In genomic region chr2:59612733-59613473, GRCm38 (mm10) we compare ENCODE assay signal across 9 mouse cellular contexts. TPM values are rescaled to one million over a fixed set of nuclear protein-coding genes. Genes with fewer than 3 reads are reported as not detected.
DNase-seq lines count a peak whose midpoint lies in the region; ATAC-seq and TF ChIP-seq lines count a peak whose summit lies in the region.
"Had no signal": no experiment of that assay in that cellular context is flagged by ENCODE, and none has a peak within 500 bp of the region (broad histone marks: within the 10 kb centered on the region; RNA-seq: fewer than 3 reads in every experiment).

No protein-coding gene starts in this region.

- no peak for DNase-seq in layer of hippocampus, adult 2 months (ENCODE audit: low spot score in 2 of 2)
- DNase-seq in layer of hippocampus, postnatal 14 days (ENCODE audit: low spot score in 2 of 2): no peak
- peak; percentile 40 to 44 for DNase-seq in urinary bladder, postnatal 36 days (ENCODE audit: low spot score in 2 of 2)

- no peak for ATAC-seq in forebrain, embryonic 13.5 days
- peak; percentile 24; the same call in 1 of the 2 replicates for ATAC-seq in hindbrain, embryonic 16.5 days
- ATAC-seq in limb, embryonic 13.5 days (ENCODE audit: low FRiP score, low read depth): no peak
- peak; percentile 41 for ATAC-seq in midbrain, embryonic 15.5 days (replicated peaks)

- no peak for TF ChIP-seq POLR2A in bone marrow, adult 2 months (IDR thresholded peaks at IDR 0.05; ENCODE audit: borderline replicate concordance, control insufficient read depth, low read depth, low read length)

- H3K4me2 ChIP-seq in forebrain, embryonic 13.5 days: peak overlapping the region; percentile 96
- peak overlapping the region; percentile 92 for H3K4me2 ChIP-seq in hindbrain, embryonic 16.5 days (ENCODE audit: low read length)
- peak overlapping the region; percentile 86 for H3K4me2 ChIP-seq in limb, embryonic 13.5 days (replicated peaks)
- peak overlapping the region; percentile 100 for H3K4me2 ChIP-seq in midbrain, embryonic 15.5 days

- no peaks in the 10 kb centered on the region for H3K36me3 ChIP-seq in forebrain, embryonic 13.5 days (ENCODE audit: poor library complexity, severe bottlenecking)
- no peaks in the 10 kb centered on the region for H3K36me3 ChIP-seq in hindbrain, embryonic 16.5 days (ENCODE audit: control insufficient read depth, insufficient read depth, low read length)
- H3K36me3 ChIP-seq in limb, embryonic 13.5 days: no peaks in the 10 kb centered on the region
- H3K36me3 ChIP-seq in midbrain, embryonic 15.5 days (replicated peaks): no peaks in the 10 kb centered on the region

- peak overlapping the region; percentile 95 for H3K27ac ChIP-seq in layer of hippocampus, adult 2 months
- H3K27ac ChIP-seq in bone marrow, adult 2 months (ENCODE audit: control insufficient read depth, insufficient read depth, low read depth, low read length, poor library complexity): no peak overlapping the region
- peak overlapping the region; percentile 87 for H3K27ac ChIP-seq in forebrain, embryonic 13.5 days
- peak overlapping the region; percentile 78 for H3K27ac ChIP-seq in hindbrain, embryonic 16.5 days (ENCODE audit: low read depth, low read length)
- H3K27ac ChIP-seq in limb, embryonic 13.5 days: peak overlapping the region; percentile 97
- H3K27ac ChIP-seq in midbrain, embryonic 15.5 days: no peak overlapping the region

- TF ChIP-seq CTCF in layer of hippocampus, adult 2 months (conservative IDR thresholded peaks at IDR 0.05): peak; percentile 39
- no peak for TF ChIP-seq CTCF in bone marrow, adult 2 months (IDR thresholded peaks at IDR 0.05; ENCODE audit: control insufficient read depth, insufficient read depth, low read length)

- H3K9ac ChIP-seq in forebrain, embryonic 13.5 days: peak overlapping the region; percentile 91
- peak overlapping the region; percentile 82 for H3K9ac ChIP-seq in hindbrain, embryonic 16.5 days (ENCODE audit: low read depth, low read length)
- peak overlapping the region; percentile 96 for H3K9ac ChIP-seq in limb, embryonic 13.5 days
- peak overlapping the region; percentile 43 for H3K9ac ChIP-seq in midbrain, embryonic 15.5 days

- H3K27me3 ChIP-seq in forebrain, embryonic 13.5 days: no peaks in the 10 kb centered on the region
- no peaks in the 10 kb centered on the region; the same call in 1 of the 2 replicates for H3K27me3 ChIP-seq in hindbrain, embryonic 16.5 days (replicated peaks; ENCODE audit: control insufficient read depth, insufficient read depth, low read length)
- no peaks in the 10 kb centered on the region for H3K27me3 ChIP-seq in limb, embryonic 13.5 days
- peaks cover 33% of the 10 kb centered on the region for H3K27me3 ChIP-seq in midbrain, embryonic 15.5 days (replicated peaks)
- H3K27me3 ChIP-seq: Patski had no signal

- H3K4me1 ChIP-seq in bone marrow, adult 2 months (ENCODE audit: control insufficient read depth, insufficient read depth, low read length): no peaks in the 10 kb centered on the region
- H3K4me1 ChIP-seq in forebrain, embryonic 13.5 days: peaks cover 38% of the 10 kb centered on the region
- H3K4me1 ChIP-seq in hindbrain, embryonic 16.5 days (ENCODE audit: control insufficient read depth, insufficient read depth, low read depth, low read length): peaks cover 9% of the 10 kb centered on the region
- H3K4me1 ChIP-seq in limb, embryonic 13.5 days: peaks cover 81% of the 10 kb centered on the region
- peaks cover 28% of the 10 kb centered on the region for H3K4me1 ChIP-seq in midbrain, embryonic 15.5 days

- 1% methylated on average over 33 of the region's 33 CpGs for WGBS in bone marrow, adult 2 months
- WGBS in forebrain, embryonic 13.5 days: under 1% methylated on average over 33 of the region's 33 CpGs
- WGBS in hindbrain, embryonic 16.5 days: under 1% methylated on average over 33 of the region's 33 CpGs
- WGBS in limb, embryonic 13.5 days: under 1% methylated on average over 33 of the region's 33 CpGs
- WGBS in midbrain, embryonic 15.5 days: under 1% methylated on average over 33 of the region's 33 CpGs

- no peaks in the 10 kb centered on the region for H3K9me3 ChIP-seq in forebrain, embryonic 13.5 days (replicated peaks)
- no peaks in the 10 kb centered on the region for H3K9me3 ChIP-seq in hindbrain, embryonic 16.5 days (ENCODE audit: control insufficient read depth, low read length)
- no peaks in the 10 kb centered on the region for H3K9me3 ChIP-seq in limb, embryonic 13.5 days
- H3K9me3 ChIP-seq in midbrain, embryonic 15.5 days: no peaks in the 10 kb centered on the region

- H3K4me3 ChIP-seq in layer of hippocampus, adult 2 months: peak overlapping the region; percentile 85
- H3K4me3 ChIP-seq in bone marrow, adult 2 months (replicated peaks; ENCODE audit: control insufficient read depth, low read depth, low read length): peak overlapping the region; percentile 56
- H3K4me3 ChIP-seq in forebrain, embryonic 13.5 days: peak overlapping the region; percentile 87
- peak overlapping the region; percentile 89 for H3K4me3 ChIP-seq in hindbrain, embryonic 16.5 days (ENCODE audit: low read length)
- H3K4me3 ChIP-seq in limb, embryonic 13.5 days: peak overlapping the region; percentile 95
- peak overlapping the region; percentile 55 for H3K4me3 ChIP-seq in midbrain, embryonic 15.5 days

RNA-seq across cellular contexts. Expression of gene Tanc1, which starts 1.1 kb away (rescaled TPM):
- 100 to 1,000 TPM; 118 to 124 TPM for total RNA-seq in layer of hippocampus, adult 2 months (2021)
- total RNA-seq in layer of hippocampus, postnatal 14 days (2021): 10 to 100 TPM; 51.9 to 69.5 TPM
- 5.9 and 7.4 TPM in 2 replicates for polyA plus RNA-seq in bone marrow, adult 2 months (2011; ENCODE audit: insufficient read depth, insufficient read length, low replicate concordance, missing spikeins)
- 12.7 and 16.8 TPM in 2 replicates for polyA plus RNA-seq in forebrain, embryonic 13.5 days (2015; fragmentation: Nextera tagmentation; extraction: Ambion mirVana)
- 7.2 and 7.4 TPM in 2 replicates for polyA plus RNA-seq in hindbrain, embryonic 16.5 days (2015; fragmentation: Nextera tagmentation; extraction: Ambion mirVana)
- polyA plus RNA-seq in limb, embryonic 13.5 days (2015; fragmentation: Nextera tagmentation; extraction: Ambion mirVana): 42.1 and 45.2 TPM in 2 replicates
- 6.0 and 6.8 TPM in 2 replicates for polyA plus RNA-seq in midbrain, embryonic 15.5 days (2015; fragmentation: Nextera tagmentation; extraction: Ambion mirVana)

Comparison
In these comparisons a context has a peak if more than half of its experiments do, and no peak if none do; other contexts are left out.
1. DNase-seq: peak in urinary bladder, postnatal 36 days (2 of 2); none in layer of hippocampus, adult 2 months (0 of 2) and layer of hippocampus, postnatal 14 days (0 of 2).
2. H3K27ac ChIP-seq: peak in layer of hippocampus, adult 2 months (single experiment), forebrain, embryonic 13.5 days (single experiment), hindbrain, embryonic 16.5 days (single experiment) and limb, embryonic 13.5 days (single experiment); none in bone marrow, adult 2 months (single experiment) and midbrain, embryonic 15.5 days (single experiment).
3. ATAC-seq: peak in hindbrain, embryonic 16.5 days (single experiment) and midbrain, embryonic 15.5 days (single experiment); none in forebrain, embryonic 13.5 days (single experiment) and limb, embryonic 13.5 days (single experiment).
4. H3K9ac ChIP-seq: peak in every context shown above with its lines; median percentile 96 in limb, embryonic 13.5 days; 91 in forebrain, embryonic 13.5 days; 82 in hindbrain, embryonic 16.5 days; 43 in midbrain, embryonic 15.5 days.
5. Peak in every context shown above with its lines, with median percentiles within 50 percentile points of each other: H3K4me3 ChIP-seq and H3K4me2 ChIP-seq.